17 mouse cellular contexts compared by ENCODE assay signal in genomic region chr11:119979596-119980385, GRCm38 (mm10). TPM values are rescaled to one million over a fixed set of nuclear protein-coding genes. Genes with fewer than 3 reads are reported as not detected.
DNase-seq lines count a peak whose midpoint lies in the region; TF ChIP-seq lines count a peak whose summit lies in the region.
"Had no signal": no experiment of that assay in that cellular context is flagged by ENCODE, and none has a peak within 500 bp of the region (broad histone marks: within the 10 kb centered on the region; RNA-seq: fewer than 3 reads in every experiment).

No protein-coding gene starts in this region.

- no peak overlapping the region for H3K4me3 ChIP-seq in layer of hippocampus, adult 2 months
- no peak overlapping the region for H3K4me3 ChIP-seq in kidney, adult 2 months (ENCODE audit: insufficient read depth, low read depth, low read length)
- H3K4me3 ChIP-seq: forebrain, embryonic 13.5 days; heart, embryonic 13.5 days; limb, embryonic 13.5 days; midbrain, embryonic 10.5 days had no signal

- no peak for DNase-seq in layer of hippocampus, adult 2 months (ENCODE audit: low spot score in 2 of 2)
- DNase-seq in layer of hippocampus, postnatal 14 days (ENCODE audit: low spot score in 2 of 2): no peak
- DNase-seq in R1 (ENCODE audit: low read depth, low spot score): peak; percentile 46
- peak; percentile 84 for DNase-seq in kidney, adult 2 months
- peak; percentile 75 to 83 for DNase-seq in kidney, postnatal 36 days
- no peak for DNase-seq in right cerebral cortex, adult 18-20 months
- no peak for DNase-seq in cerebellum, postnatal 36 days
- no peak for DNase-seq in spleen, adult 12 weeks (ENCODE audit: low spot score)
- DNase-seq: cerebellum, postnatal 14 days; lung, postnatal 4 days; right cerebral cortex, postnatal 4 days; thymus, postnatal 4 days had no signal

- no peaks in the 10 kb centered on the region for H3K36me3 ChIP-seq in kidney, adult 2 months (ENCODE audit: control insufficient read depth, insufficient read depth, low read length)

- H3K4me1 ChIP-seq in kidney, adult 2 months (ENCODE audit: control insufficient read depth, insufficient read depth, low read length): peaks cover 12% of the 10 kb centered on the region; the same call in 1 of the 2 replicates
- H3K4me1 ChIP-seq: forebrain, embryonic 13.5 days; midbrain, embryonic 10.5 days had no signal

- TF ChIP-seq POLR2A in kidney, adult 2 months (IDR thresholded peaks at IDR 0.05; ENCODE audit: low read depth, low read length): no peak

- TF ChIP-seq CTCF in layer of hippocampus, adult 2 months (conservative IDR thresholded peaks at IDR 0.05): no peak
- no peak for TF ChIP-seq CTCF in kidney, adult 2 months (conservative IDR thresholded peaks at IDR 0.05; ENCODE audit: insufficient read depth, insufficient read length, low read depth, low read length)

- peak overlapping the region; percentile 14; the same call in 1 of the 2 replicates for H3K27ac ChIP-seq in layer of hippocampus, adult 2 months
- H3K27ac ChIP-seq in kidney, adult 2 months (ENCODE audit: insufficient read depth, low read depth, low read length): peak overlapping the region; percentile 11; the same call in 1 of the 2 replicates
- H3K27ac ChIP-seq: forebrain, embryonic 13.5 days; heart, embryonic 13.5 days; limb, embryonic 13.5 days; midbrain, embryonic 10.5 days had no signal

- 59% methylated on average over 10 of the region's 10 CpGs for WGBS in kidney, adult 2 months

- H3K27me3 ChIP-seq in kidney, adult 2 months (replicated peaks; ENCODE audit: control insufficient read depth, insufficient read depth, low read length): no peaks in the 10 kb centered on the region
- H3K27me3 ChIP-seq: forebrain, embryonic 13.5 days; heart, embryonic 13.5 days; limb, embryonic 13.5 days; Patski had no signal

RNA-seq across cellular contexts. Expression of gene Baiap2, which starts 37.2 kb away (rescaled TPM):
- 100 to 1,000 TPM; 244 to 257 TPM for total RNA-seq in layer of hippocampus, adult 2 months (2021)
- total RNA-seq in layer of hippocampus, postnatal 14 days (2021): 100 to 1,000 TPM; 148 TPM
- 78.1 and 88.4 TPM in 2 replicates for polyA plus RNA-seq in kidney, adult 2 months (2012; rRNA removed)

Comparison
In these comparisons a context has a peak if more than half of its experiments do, and no peak if none do; other contexts are left out.
1. DNase-seq: peak in R1 (single experiment), kidney, adult 2 months (single experiment) and kidney, postnatal 36 days (2 of 2); none in layer of hippocampus, adult 2 months (0 of 2), layer of hippocampus, postnatal 14 days (0 of 2), right cerebral cortex, adult 18-20 months (single experiment), cerebellum, postnatal 36 days (0 of 2) and spleen, adult 12 weeks (single experiment).